ENCODE assay signal across 39 mouse cellular contexts in genomic region chr15:102945185-102946077, GRCm38 (mm10). TPM values are rescaled to one million over a fixed set of nuclear protein-coding genes. Genes with fewer than 3 reads are reported as not detected.
DNase-seq lines count a peak whose midpoint lies in the region; ATAC-seq and TF ChIP-seq lines count a peak whose summit lies in the region.
"Had no signal": no experiment of that assay in that cellular context is flagged by ENCODE, and none has a peak within 500 bp of the region (broad histone marks: within the 10 kb centered on the region; RNA-seq: fewer than 3 reads in every experiment).

No protein-coding gene starts in this region.

- WGBS in limb, embryonic 12.5 days: 8% methylated on average over 22 of the region's 22 CpGs
- WGBS in neural tube, embryonic 14.5 days: 7% methylated on average over 22 of the region's 22 CpGs
- WGBS in midbrain, embryonic 14.5 days: 8% methylated on average over 22 of the region's 22 CpGs

- peaks cover 28% of the 10 kb centered on the region for H3K4me1 ChIP-seq in G1E (ENCODE audit: insufficient read depth, low read depth, low read length)
- H3K4me1 ChIP-seq in limb, embryonic 12.5 days (replicated peaks): peaks cover 12% of the 10 kb centered on the region
- H3K4me1 ChIP-seq in neural tube, embryonic 14.5 days (ENCODE audit: control insufficient read depth, insufficient read depth, low read length): 0 out of 2 replicates have a peak, but pooled peaks cover 2% of the 10 kb centered on the region
- no peaks in the 10 kb centered on the region for H3K4me1 ChIP-seq in midbrain, embryonic 14.5 days (ENCODE audit: control insufficient read depth, insufficient read depth, low read length)
- H3K4me1 ChIP-seq: embryonic facial prominence, embryonic 15.5 days; heart, embryonic 12.5 days; hindbrain, embryonic 15.5 days had no signal

- H3K79me3 ChIP-seq in C2C12 (ENCODE audit: low read depth): peaks cover 10% of the 10 kb centered on the region

- H3K27ac ChIP-seq in limb, embryonic 12.5 days: no peak overlapping the region
- H3K27ac ChIP-seq in neural tube, embryonic 14.5 days (ENCODE audit: low read depth, low read length): peak overlapping the region; percentile 72
- no peak overlapping the region for H3K27ac ChIP-seq in midbrain, embryonic 14.5 days (replicated peaks; ENCODE audit: low read depth, low read length)
- H3K27ac ChIP-seq: embryonic facial prominence, embryonic 10.5 days; embryonic facial prominence, embryonic 15.5 days; forebrain, embryonic 13.5 days; heart, adult 2 months; hindbrain, embryonic 15.5 days; limb, embryonic 15.5 days; liver, embryonic 14.5 days; macrophage; midbrain, embryonic 13.5 days had no signal

- peaks cover 22% of the 10 kb centered on the region for H3K79me2 ChIP-seq in C2C12 (ENCODE audit: control insufficient read depth, insufficient read depth)

- no peak for DNase-seq in G1E (ENCODE audit: low spot score)
- no peak for DNase-seq in midbrain, embryonic 14.5 days
- no peak for DNase-seq in thymus, adult 18-20 months
- no peak for DNase-seq in kidney, postnatal 14 days
- DNase-seq: adrenal gland, adult 8-10 months; cerebellum, adult 8-10 months; cerebellum, postnatal 25 days; gastrocnemius, postnatal 25 days; heart, adult 2 months; kidney, adult 2 months; kidney, postnatal 4 days; layer of hippocampus, postnatal 36 days; lung, adult 2 months; lung, postnatal 10 days; right cerebral cortex, postnatal 25 days; spleen, adult 18-20 months; thymus, postnatal 25 days had no signal

- peak overlapping the region; percentile 41 for H3ac ChIP-seq in C2C12 (ENCODE audit: control insufficient read depth, insufficient read length, low read depth)

- no peaks in the 10 kb centered on the region; the same call in 1 of the 2 replicates for H3K9me3 ChIP-seq in G1E (replicated peaks)
- no peaks in the 10 kb centered on the region for H3K9me3 ChIP-seq in limb, embryonic 12.5 days
- H3K9me3 ChIP-seq in neural tube, embryonic 14.5 days (ENCODE audit: control insufficient read depth, low read length): no peaks in the 10 kb centered on the region
- H3K9me3 ChIP-seq in midbrain, embryonic 14.5 days (ENCODE audit: control insufficient read depth, low read length): no peaks in the 10 kb centered on the region
- H3K9me3 ChIP-seq: embryonic facial prominence, embryonic 10.5 days; embryonic facial prominence, embryonic 15.5 days; forebrain, embryonic 13.5 days; heart, embryonic 12.5 days; hindbrain, embryonic 15.5 days; limb, embryonic 15.5 days; midbrain, embryonic 13.5 days had no signal

- H3K27me3 ChIP-seq in C2C12 (ENCODE audit: control insufficient read depth, insufficient read depth, insufficient read length) (no peaks in the 10 kb centered on the region), G1E (ENCODE audit: insufficient read depth, low read length) (peaks cover 68% of the 10 kb centered on the region)
- H3K27me3 ChIP-seq in limb, embryonic 12.5 days: peaks cover 89% of the 10 kb centered on the region
- peaks cover 49% of the 10 kb centered on the region for H3K27me3 ChIP-seq in neural tube, embryonic 14.5 days (ENCODE audit: control insufficient read depth, insufficient read depth, low read length)
- H3K27me3 ChIP-seq in midbrain, embryonic 14.5 days (ENCODE audit: control insufficient read depth, insufficient read depth, low read length): peaks cover 98% of the 10 kb centered on the region

- ATAC-seq in G1E (ENCODE audit: extremely low read depth, insufficient number of reproducible peaks, low FRiP score, poor library complexity, severe bottlenecking): peak; percentile 73
- ATAC-seq in limb, embryonic 12.5 days (ENCODE audit: insufficient number of reproducible peaks, insufficient read depth, low FRiP score, low TSS enrichment, low read depth): no peak
- ATAC-seq in neural tube, embryonic 14.5 days (ENCODE audit: low read depth): no peak
- ATAC-seq in midbrain, embryonic 14.5 days (ENCODE audit: low FRiP score, low TSS enrichment): no peak
- ATAC-seq: activated CD4-positive, CD25-positive, alpha-beta regulatory T cell, adult 4 months; forebrain, embryonic 13.5 days; inflammation-experienced regulatory T-cells, adult 6 months; midbrain, embryonic 13.5 days had no signal

- H3K4me3 ChIP-seq in C2C12 (ENCODE audit: insufficient read depth, poor library complexity, severe bottlenecking) (no peak overlapping the region), G1E (ENCODE audit: low read depth, low read length) (peak overlapping the region; percentile 65; the same call in 1 of the 2 replicates)
- H3K4me3 ChIP-seq in limb, embryonic 12.5 days (replicated peaks): peak overlapping the region; percentile 11; the same call in 1 of the 2 replicates
- H3K4me3 ChIP-seq in neural tube, embryonic 14.5 days (ENCODE audit: low read depth, low read length): peak overlapping the region; percentile 27
- no peak overlapping the region for H3K4me3 ChIP-seq in midbrain, embryonic 14.5 days (replicated peaks; ENCODE audit: low read depth, low read length)
- H3K4me3 ChIP-seq: embryonic facial prominence, embryonic 10.5 days; embryonic facial prominence, embryonic 15.5 days; forebrain, embryonic 13.5 days; heart, adult 2 months; heart, embryonic 12.5 days; hindbrain, embryonic 15.5 days; limb, embryonic 15.5 days; midbrain, embryonic 13.5 days had no signal

- peak overlapping the region; percentile 51 for H3K4me2 ChIP-seq in limb, embryonic 12.5 days
- H3K4me2 ChIP-seq in neural tube, embryonic 14.5 days (ENCODE audit: low read depth, low read length): peak overlapping the region; percentile 42
- no peak overlapping the region for H3K4me2 ChIP-seq in midbrain, embryonic 14.5 days (ENCODE audit: low read length)
- H3K4me2 ChIP-seq: embryonic facial prominence, embryonic 15.5 days; forebrain, embryonic 13.5 days; heart, embryonic 12.5 days; hindbrain, embryonic 15.5 days; limb, embryonic 15.5 days; midbrain, embryonic 13.5 days had no signal

- H3K36me3 ChIP-seq in C2C12 (ENCODE audit: control insufficient read depth, insufficient read depth) (no peaks in the 10 kb centered on the region), G1E (replicated peaks) (no peaks in the 10 kb centered on the region)
- H3K36me3 ChIP-seq in limb, embryonic 12.5 days: no peaks in the 10 kb centered on the region
- no peaks in the 10 kb centered on the region for H3K36me3 ChIP-seq in neural tube, embryonic 14.5 days (ENCODE audit: control insufficient read depth, insufficient read depth, low read length)
- no peaks in the 10 kb centered on the region for H3K36me3 ChIP-seq in midbrain, embryonic 14.5 days (ENCODE audit: control insufficient read depth, insufficient read depth, low read length)
- H3K36me3 ChIP-seq: embryonic facial prominence, embryonic 10.5 days; embryonic facial prominence, embryonic 15.5 days; heart, embryonic 12.5 days; hindbrain, embryonic 15.5 days; limb, embryonic 15.5 days; midbrain, embryonic 13.5 days had no signal

- H3K9ac ChIP-seq in limb, embryonic 12.5 days (replicated peaks): peak overlapping the region; percentile 19; the same call in 1 of the 2 replicates
- peak overlapping the region; percentile 34; the same call in 1 of the 2 replicates for H3K9ac ChIP-seq in neural tube, embryonic 14.5 days (replicated peaks; ENCODE audit: low read depth, low read length)
- H3K9ac ChIP-seq in midbrain, embryonic 14.5 days (replicated peaks; ENCODE audit: low read length): no peak overlapping the region
- H3K9ac ChIP-seq: embryonic facial prominence, embryonic 15.5 days; forebrain, embryonic 13.5 days; heart, embryonic 12.5 days; hindbrain, embryonic 15.5 days; limb, embryonic 15.5 days; liver, embryonic 14.5 days; midbrain, embryonic 13.5 days had no signal

- TF ChIP-seq CTCF in C2C12 (IDR thresholded peaks at IDR 0.05; ENCODE audit: control insufficient read depth, insufficient read depth, insufficient read length) (no peak), G1E (IDR thresholded peaks at IDR 0.05; ENCODE audit: low read depth, low read length) (no peak)

RNA-seq across cellular contexts. Expression of gene Hoxc11, which starts 8.8 kb away (rescaled TPM):
- 34.6 TPM for polyA plus RNA-seq in C2C12 (2012; fragmentation: generic; extraction: Trizol)
- total RNA-seq in G1E (2014; fragmentation: Nextera tagmentation): not detected in 2 replicates
- total RNA-seq in G1E (2017): 0.06 and 0.22 TPM in 2 replicates
- 0.04 TPM in 1 of 2 replicates, not detected in the other for polyA plus RNA-seq in G1E (2012)
- polyA plus RNA-seq in limb, embryonic 12.5 days (2016; fragmentation: Nextera tagmentation; extraction: Ambion mirVana): 3.5 and 5.2 TPM in 2 replicates
- polyA plus RNA-seq in neural tube, embryonic 14.5 days (2014; fragmentation: Nextera tagmentation; extraction: Ambion mirVana): not detected in 2 replicates
- polyA plus RNA-seq in midbrain, embryonic 14.5 days (2014; fragmentation: Nextera tagmentation; extraction: Ambion mirVana): not detected in 2 replicates
- total RNA-seq: adrenal gland, adult 8-10 months; heart, adult 2 months; hematopoietic stem cell, adult 5-6 weeks; layer of hippocampus, postnatal 36 days; left cerebral cortex, postnatal 10 days; megakaryocyte-erythroid progenitor cell, adult 5-6 weeks; monocyte, adult 5-6 weeks had no signal
- polyA plus RNA-seq: activated CD4-positive, CD25-positive, alpha-beta regulatory T cell, adult 4 months; embryonic facial prominence, embryonic 10.5 days; embryonic facial prominence, embryonic 15.5 days; forebrain, embryonic 13.5 days; heart, adult 2 months; heart, embryonic 12.5 days; heart, postnatal 0 days; hindbrain, embryonic 15.5 days; inflammation-experienced regulatory T-cells, adult 6 months; liver, embryonic 14.5 days; lung, adult 2 months; macrophage; midbrain, embryonic 13.5 days; stomach, embryonic 16.5 days had no signal

RNA-seq across cellular contexts. Expression of gene Hoxc12, which starts 8.9 kb away (rescaled TPM):
- polyA plus RNA-seq in C2C12 (2012; fragmentation: generic; extraction: Trizol): 4.9 TPM
- not detected in 2 replicates for total RNA-seq in G1E (2014; fragmentation: Nextera tagmentation)
- total RNA-seq in G1E (2017): not detected in 2 replicates
- polyA plus RNA-seq in G1E (2012): not detected in 2 replicates
- polyA plus RNA-seq in limb, embryonic 12.5 days (2016; fragmentation: Nextera tagmentation; extraction: Ambion mirVana): 2.0 and 2.8 TPM in 2 replicates
- polyA plus RNA-seq in neural tube, embryonic 14.5 days (2014; fragmentation: Nextera tagmentation; extraction: Ambion mirVana): not detected in 2 replicates
- not detected in 2 replicates for polyA plus RNA-seq in midbrain, embryonic 14.5 days (2014; fragmentation: Nextera tagmentation; extraction: Ambion mirVana)
- total RNA-seq: adrenal gland, adult 8-10 months; adrenal gland, postnatal 4 days; gastrocnemius, postnatal 25 days; heart, adult 2 months; hematopoietic stem cell, adult 5-6 weeks; layer of hippocampus, postnatal 36 days; left cerebral cortex, postnatal 10 days; megakaryocyte-erythroid progenitor cell, adult 5-6 weeks; monocyte, adult 5-6 weeks had no signal
- polyA plus RNA-seq: activated CD4-positive, CD25-positive, alpha-beta regulatory T cell, adult 4 months; embryonic facial prominence, embryonic 10.5 days; forebrain, embryonic 13.5 days; heart, adult 2 months; heart, embryonic 12.5 days; heart, postnatal 0 days; hindbrain, embryonic 15.5 days; inflammation-experienced regulatory T-cells, adult 6 months; kidney, adult 2 months; kidney, embryonic 16.5 days; liver, embryonic 14.5 days; lung, adult 2 months; macrophage; midbrain, embryonic 13.5 days; stomach, embryonic 16.5 days had no signal

RNA-seq across cellular contexts. Expression of gene Hoxc10, which starts 21.2 kb away (rescaled TPM):
- polyA plus RNA-seq in C2C12 (2012; fragmentation: generic; extraction: Trizol): 49.6 TPM
- 0.60 TPM in 1 of 2 replicates, not detected in the other for total RNA-seq in G1E (2014; fragmentation: Nextera tagmentation)
- total RNA-seq in G1E (2017): 0.12 and 0.16 TPM in 2 replicates
- polyA plus RNA-seq in G1E (2012): 0.08 and 0.16 TPM in 2 replicates
- polyA plus RNA-seq in limb, embryonic 12.5 days (2016; fragmentation: Nextera tagmentation; extraction: Ambion mirVana): 20.7 and 21.2 TPM in 2 replicates
- polyA plus RNA-seq in neural tube, embryonic 14.5 days (2014; fragmentation: Nextera tagmentation; extraction: Ambion mirVana): 46.1 and 94.7 TPM in 2 replicates
- polyA plus RNA-seq in midbrain, embryonic 14.5 days (2014; fragmentation: Nextera tagmentation; extraction: Ambion mirVana): not detected in 2 replicates
- total RNA-seq: heart, adult 2 months; hematopoietic stem cell, adult 5-6 weeks; layer of hippocampus, postnatal 36 days; left cerebral cortex, postnatal 10 days; megakaryocyte-erythroid progenitor cell, adult 5-6 weeks; monocyte, adult 5-6 weeks had no signal
- polyA plus RNA-seq: activated CD4-positive, CD25-positive, alpha-beta regulatory T cell, adult 4 months; embryonic facial prominence, embryonic 10.5 days; embryonic facial prominence, embryonic 15.5 days; forebrain, embryonic 13.5 days; heart, adult 2 months; heart, embryonic 12.5 days; heart, postnatal 0 days; hindbrain, embryonic 15.5 days; inflammation-experienced regulatory T-cells, adult 6 months; liver, embryonic 14.5 days; lung, adult 2 months; macrophage; midbrain, embryonic 13.5 days had no signal

RNA-seq across cellular contexts. Expression of gene Hoxc5, which starts 21.8 kb away (rescaled TPM):
- polyA plus RNA-seq in C2C12 (2012; fragmentation: generic; extraction: Trizol): 1.6 TPM
- total RNA-seq in G1E (2014; fragmentation: Nextera tagmentation): 9.9 and 19.8 TPM in 2 replicates
- total RNA-seq in G1E (2017): 7.6 and 9.1 TPM in 2 replicates
- polyA plus RNA-seq in G1E (2012): 11.4 and 12.4 TPM in 2 replicates
- polyA plus RNA-seq in limb, embryonic 12.5 days (2016; fragmentation: Nextera tagmentation; extraction: Ambion mirVana): 6.3 and 12.2 TPM in 2 replicates
- polyA plus RNA-seq in neural tube, embryonic 14.5 days (2014; fragmentation: Nextera tagmentation; extraction: Ambion mirVana): 3.6 and 10.2 TPM in 2 replicates
- 0.12 TPM in 1 of 2 replicates, not detected in the other for polyA plus RNA-seq in midbrain, embryonic 14.5 days (2014; fragmentation: Nextera tagmentation; extraction: Ambion mirVana)
- total RNA-seq: heart, adult 2 months; hematopoietic stem cell, adult 5-6 weeks; layer of hippocampus, postnatal 36 days; left cerebral cortex, postnatal 10 days; megakaryocyte-erythroid progenitor cell, adult 5-6 weeks; monocyte, adult 5-6 weeks had no signal
- polyA plus RNA-seq: activated CD4-positive, CD25-positive, alpha-beta regulatory T cell, adult 4 months; forebrain, embryonic 13.5 days; heart, postnatal 0 days; inflammation-experienced regulatory T-cells, adult 6 months; macrophage had no signal

RNA-seq across cellular contexts. Expression of gene Hoxc13, which starts 24.5 kb away (rescaled TPM):
- polyA plus RNA-seq in C2C12 (2012; fragmentation: generic; extraction: Trizol) (8.2 TPM), G1E (2012) (not detected in 2 replicates)
- total RNA-seq in G1E (2014; fragmentation: Nextera tagmentation) (not detected in 2 replicates), G1E (2017) (not detected in 2 replicates)
- polyA plus RNA-seq in limb, embryonic 12.5 days (2016; fragmentation: Nextera tagmentation; extraction: Ambion mirVana): 3.6 and 5.0 TPM in 2 replicates
- not detected in 2 replicates for polyA plus RNA-seq in neural tube, embryonic 14.5 days (2014; fragmentation: Nextera tagmentation; extraction: Ambion mirVana)
- polyA plus RNA-seq in midbrain, embryonic 14.5 days (2014; fragmentation: Nextera tagmentation; extraction: Ambion mirVana): not detected in 2 replicates
- total RNA-seq: adrenal gland, adult 8-10 months; adrenal gland, postnatal 4 days; gastrocnemius, postnatal 25 days; heart, adult 2 months; hematopoietic stem cell, adult 5-6 weeks; layer of hippocampus, postnatal 36 days; left cerebral cortex, postnatal 10 days; megakaryocyte-erythroid progenitor cell, adult 5-6 weeks; monocyte, adult 5-6 weeks had no signal
- polyA plus RNA-seq: activated CD4-positive, CD25-positive, alpha-beta regulatory T cell, adult 4 months; embryonic facial prominence, embryonic 10.5 days; forebrain, embryonic 13.5 days; heart, adult 2 months; heart, postnatal 0 days; hindbrain, embryonic 15.5 days; inflammation-experienced regulatory T-cells, adult 6 months; kidney, adult 2 months; kidney, embryonic 16.5 days; liver, embryonic 14.5 days; lung, adult 2 months; macrophage; midbrain, embryonic 13.5 days; stomach, embryonic 16.5 days had no signal

Comparison
In these comparisons a context has a peak if more than half of its experiments do, and no peak if none do; other contexts are left out.
1. H3K4me3 ChIP-seq: peak in G1E (single experiment), limb, embryonic 12.5 days (single experiment) and neural tube, embryonic 14.5 days (single experiment); none in C2C12 (single experiment) and midbrain, embryonic 14.5 days (single experiment).
2. RNA of gene Hoxc10, which starts 21.2 kb away (polyA plus RNA-seq): 46.1 to 94.7 TPM in neural tube, embryonic 14.5 days, 49.6 TPM in C2C12 (single experiment) and 20.7 to 21.2 TPM in limb, embryonic 12.5 days; 0.08 to 0.16 TPM in G1E and not detected in midbrain, embryonic 14.5 days; every median in the first group is over 10 times any median in the second.